Mouse (Mus musculus): Measurements from ENCODE around the gene Rabl3. TPM values are rescaled to one million over a fixed set of nuclear protein-coding genes. Genes with fewer than 3 reads are reported as not detected.

The Rabl3 gene
- polyA plus RNA-seq, 1 experiment from 2014 or later, result 26.0 TPM

DNA sequence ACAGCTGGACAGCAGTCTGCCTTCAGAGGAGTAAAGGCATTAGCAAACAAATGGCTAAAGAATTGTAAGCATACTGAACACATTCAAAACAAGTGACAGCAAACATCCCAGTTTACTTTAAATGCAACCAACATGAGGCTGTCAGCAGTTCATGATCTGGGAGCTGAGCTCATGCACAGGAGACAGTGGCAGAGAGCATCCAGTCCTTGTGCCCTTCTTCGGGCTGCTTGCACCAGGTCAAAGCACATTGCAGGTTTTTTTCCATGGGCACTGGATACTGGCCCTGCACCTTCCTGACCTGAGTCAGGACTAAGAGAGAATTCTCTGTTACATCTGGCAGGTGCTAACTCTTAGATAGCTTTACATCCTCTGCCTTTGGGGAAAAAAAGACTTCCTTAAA lies 39.9 kb downstream of the Rabl3 start:
- Histone ChIP-seq H3K27ac (no peak overlapping the region), H3K27me3 (no peaks in the 10 kb centered on the region), H3K9me3 (no peaks in the 10 kb centered on the region), H3K36me3 (no peaks in the 10 kb centered on the region), H3K4me2 (no peak overlapping the region), H3K9ac (no peak overlapping the region), H3K4me3 (no peak overlapping the region), H3K4me1 (peaks cover 13% of the 10 kb centered on the region)
- no peak for ATAC-seq (ENCODE audit: insufficient number of reproducible peaks, insufficient read depth, low FRiP score, low TSS enrichment, low read depth)
- 84% methylated on average over 1 of the region's 1 CpGs for WGBS

DNA sequence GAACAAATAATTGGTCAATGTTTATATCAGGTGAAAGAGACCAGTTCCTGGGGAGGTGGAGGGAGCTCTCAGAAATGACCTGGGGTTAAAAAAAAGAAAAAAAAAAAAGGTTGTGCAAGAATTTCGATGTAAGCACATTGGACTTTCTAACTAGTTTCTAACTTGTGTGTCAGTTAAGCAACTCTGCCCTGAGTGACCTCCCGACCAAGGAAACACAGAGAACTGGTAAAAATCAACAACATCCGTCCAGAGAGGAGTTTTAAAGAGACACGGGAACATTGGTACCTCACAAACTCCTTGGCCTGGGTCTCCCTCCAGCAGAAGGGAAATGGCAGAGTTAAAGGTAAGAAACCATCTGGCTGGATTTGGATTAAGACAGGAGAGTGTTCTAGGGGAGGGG lies 40.3 kb downstream of the Rabl3 start, which contains the start of gene Hgd:
Gene Hgd, plus strand, starts transcription at position 160 of the 400 bp plus-strand sequence.
- ATAC-seq (ENCODE audit: insufficient number of reproducible peaks, insufficient read depth, low FRiP score, low TSS enrichment, low read depth), result no peak
- Histone ChIP-seq H3K27ac (no peak within 1 kb of the TSS), H3K4me1 (peaks cover 14% of the 10 kb centered on the region), H3K27me3 (no peaks in the 10 kb centered on the region), H3K4me2 (no peak within 1 kb of the TSS), H3K4me3 (no peak within 1 kb of the TSS), H3K9ac (no peak within 1 kb of the TSS), H3K9me3 (no peaks in the 10 kb centered on the region), H3K36me3 (no peaks in the 10 kb centered on the region)
- WGBS, result 52% methylated on average over 4 of the region's 4 CpGs

DNA sequence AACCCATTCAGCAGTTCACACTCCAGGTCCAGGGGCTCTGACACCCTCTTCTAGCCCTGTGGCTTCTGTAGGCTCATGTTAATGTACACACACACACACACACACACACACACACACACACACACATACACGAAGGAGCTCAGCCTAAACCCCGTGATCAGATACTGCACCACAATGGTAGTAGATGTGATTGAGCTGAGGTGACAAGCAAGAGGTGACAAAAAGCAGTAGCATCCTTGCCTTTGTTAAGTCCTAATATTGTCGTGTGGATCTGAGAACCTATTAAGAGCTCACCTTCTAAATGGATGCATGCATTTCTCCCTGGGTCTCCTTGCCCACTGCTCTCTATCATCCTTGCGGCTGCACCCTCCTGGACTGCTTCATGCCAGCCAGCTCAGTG lies 41.0 kb downstream of the Rabl3 start:
- 78% methylated on average over 4 of the region's 4 CpGs for WGBS
- Histone ChIP-seq H3K27ac (no peak overlapping the region), H3K9ac (no peak overlapping the region), H3K4me2 (no peak overlapping the region), H3K4me1 (peaks cover 14% of the 10 kb centered on the region), H3K27me3 (no peaks in the 10 kb centered on the region), H3K9me3 (no peaks in the 10 kb centered on the region), H3K36me3 (no peaks in the 10 kb centered on the region), H3K4me3 (no peak overlapping the region)
- ATAC-seq (ENCODE audit: insufficient number of reproducible peaks, insufficient read depth, low FRiP score, low TSS enrichment, low read depth), result no peak

DNA sequence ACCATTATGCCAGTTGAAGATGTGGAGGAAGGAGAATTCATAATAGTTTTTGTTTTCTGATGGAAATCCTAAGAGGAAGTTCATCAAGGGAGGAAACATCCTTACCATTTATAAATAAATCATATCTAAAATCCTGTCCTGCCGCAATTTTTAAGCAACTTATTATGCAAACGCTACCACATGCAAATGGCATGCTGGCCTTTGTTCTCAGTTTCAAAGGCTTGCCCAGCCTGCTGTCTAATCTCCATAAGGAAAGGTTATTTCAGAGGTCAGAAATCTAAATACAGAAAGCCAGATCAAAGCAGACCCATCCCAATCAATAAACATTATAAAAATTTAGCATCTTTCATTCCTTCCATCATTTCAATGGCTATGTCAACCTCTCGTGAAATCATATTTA lies 42.2 kb downstream of the Rabl3 start:
- no peak overlapping the region for H3K4me2 ChIP-seq

DNA sequence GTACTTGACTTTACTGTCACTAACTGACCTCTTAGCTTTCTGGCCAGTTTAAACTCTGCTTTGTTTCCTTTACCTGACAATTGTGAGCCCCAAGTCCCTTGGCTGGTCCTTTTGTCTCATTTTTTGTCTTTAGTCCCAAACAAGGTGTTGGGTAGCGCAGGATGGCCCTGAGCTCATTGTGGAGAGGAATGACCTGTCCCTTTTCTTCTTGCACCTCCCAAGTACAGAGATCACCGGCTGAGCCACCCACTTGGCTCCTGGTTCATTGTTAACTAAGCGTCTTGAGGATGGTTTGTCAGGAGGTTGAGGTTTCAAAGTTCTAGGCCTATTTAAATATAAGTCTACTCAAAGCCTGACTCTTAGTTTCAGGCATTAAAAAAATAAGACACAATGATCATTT lies 43.6 kb downstream of the Rabl3 start:
- Histone ChIP-seq H3K4me2 (no peak overlapping the region), H3K36me3 (no peaks in the 10 kb centered on the region), H3K9ac (no peak overlapping the region), H3K27me3 (no peaks in the 10 kb centered on the region), H3K4me3 (no peak overlapping the region), H3K4me1 (peaks cover 14% of the 10 kb centered on the region), H3K9me3 (no peaks in the 10 kb centered on the region), H3K27ac (no peak overlapping the region)
- ATAC-seq (ENCODE audit: insufficient number of reproducible peaks, insufficient read depth, low FRiP score, low TSS enrichment, low read depth), result no peak
- WGBS, result 84% methylated on average over 3 of the region's 3 CpGs

More for the DNA sequence above, 42.2 kb downstream of the Rabl3 start:
- Histone ChIP-seq H3K27ac (no peak overlapping the region), H3K4me3 (no peak overlapping the region), H3K4me1 (peaks cover 14% of the 10 kb centered on the region), H3K27me3 (no peaks in the 10 kb centered on the region), H3K9ac (no peak overlapping the region), H3K36me3 (no peaks in the 10 kb centered on the region), H3K9me3 (no peaks in the 10 kb centered on the region)
- no peak for ATAC-seq (ENCODE audit: insufficient number of reproducible peaks, insufficient read depth, low FRiP score, low TSS enrichment, low read depth)
- 80% methylated on average over 3 of the region's 3 CpGs for WGBS

DNA sequence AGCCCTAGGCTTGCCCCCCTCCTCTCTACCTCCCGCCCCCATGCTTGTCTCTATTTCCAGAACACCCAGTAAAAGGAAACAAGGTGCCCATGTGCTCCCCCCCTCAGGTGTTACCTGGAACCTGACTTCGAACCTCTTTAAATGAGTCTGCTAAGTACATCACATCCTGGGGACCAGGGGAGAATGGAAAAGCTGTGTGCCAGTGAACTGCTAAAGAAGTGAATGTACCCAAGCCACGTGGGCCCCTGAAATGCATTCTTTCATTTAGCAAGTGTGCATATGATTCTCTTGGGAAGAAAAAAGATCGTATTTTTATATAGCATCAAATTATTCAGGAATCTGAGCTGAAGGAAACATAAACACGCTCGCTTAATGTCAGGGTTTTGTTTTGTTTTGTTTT lies 44.1 kb downstream of the Rabl3 start:
- peak overlapping the region; percentile 35 for H3K4me3 ChIP-seq
- peaks cover 14% of the 10 kb centered on the region for H3K4me1 ChIP-seq
- H3K9ac ChIP-seq, result no peak overlapping the region
- H3K36me3 ChIP-seq, result no peaks in the 10 kb centered on the region
- peak overlapping the region; percentile 62 for H3K4me2 ChIP-seq
- 26% methylated on average over 6 of the region's 6 CpGs for WGBS
- no peaks in the 10 kb centered on the region for H3K9me3 ChIP-seq
- ATAC-seq (ENCODE audit: insufficient number of reproducible peaks, insufficient read depth, low FRiP score, low TSS enrichment, low read depth), result no peak
- no peak overlapping the region for H3K27ac ChIP-seq
- no peaks in the 10 kb centered on the region for H3K27me3 ChIP-seq

DNA sequence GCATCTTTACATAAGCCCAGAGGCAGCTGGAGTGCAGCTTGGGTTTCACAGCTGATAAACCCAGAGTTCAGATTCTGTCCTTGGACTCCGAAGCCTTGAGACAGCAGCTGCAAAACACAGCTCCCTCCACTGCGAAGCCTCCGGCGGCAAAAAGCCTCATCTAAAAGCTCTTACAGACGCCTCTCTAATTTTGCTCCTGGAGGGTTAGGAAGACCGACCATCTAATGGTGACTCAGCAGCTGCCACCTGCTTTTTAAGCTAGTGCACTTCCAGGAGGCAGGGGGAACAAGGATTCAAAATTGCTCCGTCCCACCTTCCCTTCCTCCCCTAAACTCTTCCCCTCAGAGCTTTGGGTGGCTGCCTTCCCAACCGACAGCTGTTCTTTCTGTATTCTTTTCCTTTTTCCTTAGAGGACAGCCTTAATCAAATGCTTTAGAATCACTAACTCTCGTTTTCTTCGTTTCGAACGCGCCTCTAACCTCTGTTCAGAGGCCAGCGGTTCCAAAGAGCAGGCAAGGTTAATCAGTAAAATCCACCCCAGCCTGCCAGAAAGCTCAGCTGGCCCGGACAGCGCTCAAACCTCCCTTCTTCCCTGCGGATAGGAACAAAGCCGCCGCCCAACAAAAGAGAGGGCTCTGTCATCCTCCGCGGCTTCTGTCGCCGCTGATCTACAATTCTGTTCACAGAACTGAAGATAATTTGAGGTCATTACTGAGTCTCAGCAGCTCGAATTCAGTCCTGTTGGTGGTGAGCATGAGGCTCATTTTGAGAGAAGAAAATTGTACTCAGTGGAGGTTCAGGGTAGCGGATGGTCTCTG lies 44.7 kb downstream of the Rabl3 start:
- H3K27me3 ChIP-seq, result no peaks in the 10 kb centered on the region
- H3K27ac ChIP-seq, result 0 out of 2 replicates have a peak overlapping the region, but pooled peaks have one; percentile 16
- peak overlapping the region; percentile 55 for H3K9ac ChIP-seq
- peak overlapping the region; percentile 62 for H3K4me2 ChIP-seq
- 3% methylated on average over 25 of the region's 25 CpGs for WGBS
- peak overlapping the region; percentile 35 for H3K4me3 ChIP-seq
- no peaks in the 10 kb centered on the region for H3K9me3 ChIP-seq
- ATAC-seq (ENCODE audit: insufficient number of reproducible peaks, insufficient read depth, low FRiP score, low TSS enrichment, low read depth), result 0 out of 2 replicates have a peak, but pooled peaks have one; percentile 37
- H3K36me3 ChIP-seq, result no peaks in the 10 kb centered on the region
- H3K4me1 ChIP-seq, result peaks cover 14% of the 10 kb centered on the region

DNA sequence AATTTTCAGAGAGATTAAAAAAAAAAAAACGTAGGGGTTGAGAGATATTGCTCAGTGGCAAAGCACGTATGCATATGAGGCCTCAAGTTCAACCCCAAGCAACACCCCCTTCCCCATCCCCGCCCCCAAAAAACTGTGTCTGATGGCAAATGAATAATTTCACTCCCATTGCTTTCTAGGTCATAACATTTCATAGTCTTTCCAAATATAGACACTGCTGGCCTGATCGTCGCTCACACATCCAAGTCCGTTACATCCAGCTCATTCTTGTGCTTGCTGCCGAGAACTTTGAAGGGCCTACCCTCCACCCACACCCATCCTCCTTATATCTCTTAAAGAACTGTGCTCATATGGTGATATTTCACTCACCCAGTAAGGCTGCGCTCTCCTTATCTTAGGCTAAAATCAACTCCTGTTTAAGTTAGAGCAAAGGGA lies 45.5 kb downstream of the Rabl3 start:
- WGBS, result 65% methylated on average over 8 of the region's 8 CpGs
- ATAC-seq (ENCODE audit: insufficient number of reproducible peaks, insufficient read depth, low FRiP score, low TSS enrichment, low read depth), result no peak
- Histone ChIP-seq H3K36me3 (no peaks in the 10 kb centered on the region), H3K27ac (no peak overlapping the region), H3K4me3 (no peak overlapping the region), H3K27me3 (no peaks in the 10 kb centered on the region), H3K9me3 (no peaks in the 10 kb centered on the region), H3K9ac (no peak overlapping the region), H3K4me2 (no peak overlapping the region), H3K4me1 (peaks cover 14% of the 10 kb centered on the region)

DNA sequence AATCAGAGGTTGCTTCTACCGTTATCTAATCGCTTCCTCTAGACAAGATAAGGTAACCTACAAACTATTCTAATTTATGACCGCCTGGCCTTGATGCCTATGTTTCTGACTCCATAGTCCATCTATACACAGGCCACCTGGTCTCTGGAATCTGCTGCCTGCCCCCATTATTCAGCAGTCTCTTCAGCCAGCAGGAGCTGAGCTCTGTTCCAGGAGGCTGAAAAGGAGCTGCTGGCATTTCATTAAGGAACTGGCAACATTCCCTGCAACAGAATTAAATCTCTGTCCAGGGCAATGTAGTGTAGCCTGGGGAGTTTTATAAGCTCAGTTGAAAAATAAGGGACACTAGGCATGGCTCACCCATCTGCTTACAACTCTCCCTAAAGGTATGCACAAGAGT lies 51.2 kb downstream of the Rabl3 start:
- Histone ChIP-seq H3K27ac (no peak overlapping the region), H3K9ac (no peak overlapping the region), H3K9me3 (no peaks in the 10 kb centered on the region), H3K36me3 (no peaks in the 10 kb centered on the region), H3K4me2 (no peak overlapping the region), H3K4me1 (no peaks in the 10 kb centered on the region), H3K4me3 (no peak overlapping the region), H3K27me3 (no peaks in the 10 kb centered on the region)
- no peak for ATAC-seq (ENCODE audit: insufficient number of reproducible peaks, insufficient read depth, low FRiP score, low TSS enrichment, low read depth)
- 88% methylated on average over 3 of the region's 3 CpGs for WGBS

DNA sequence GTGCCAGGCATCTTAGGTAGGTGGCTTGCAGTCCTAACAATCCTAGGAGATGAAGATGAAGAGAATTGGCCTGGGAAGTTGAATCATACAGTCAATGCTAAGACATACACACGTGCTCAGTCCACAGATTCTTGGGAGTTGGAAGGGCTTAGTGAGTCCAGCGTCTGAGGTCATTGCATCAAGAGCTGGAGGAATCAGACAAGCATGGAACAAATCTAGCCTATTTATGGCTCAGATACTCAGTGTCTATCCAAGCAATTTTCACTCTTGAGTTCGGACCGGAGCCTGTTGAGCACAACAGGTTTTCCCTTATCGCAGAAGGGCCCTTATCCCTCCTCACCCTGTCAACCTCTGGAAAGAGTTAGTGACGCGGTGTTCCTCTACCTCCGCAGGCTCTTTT lies 51.9 kb downstream of the Rabl3 start:
- H3K4me2 ChIP-seq, result no peak overlapping the region
- no peaks in the 10 kb centered on the region for H3K9me3 ChIP-seq
- no peaks in the 10 kb centered on the region for H3K27me3 ChIP-seq
- no peak overlapping the region for H3K4me3 ChIP-seq
- no peak overlapping the region for H3K9ac ChIP-seq
- H3K27ac ChIP-seq, result no peak overlapping the region
- H3K4me1 ChIP-seq, result no peaks in the 10 kb centered on the region
- H3K36me3 ChIP-seq, result no peaks in the 10 kb centered on the region
- ATAC-seq (ENCODE audit: insufficient number of reproducible peaks, insufficient read depth, low FRiP score, low TSS enrichment, low read depth), result no peak
- 87% methylated on average over 8 of the region's 8 CpGs for WGBS

DNA sequence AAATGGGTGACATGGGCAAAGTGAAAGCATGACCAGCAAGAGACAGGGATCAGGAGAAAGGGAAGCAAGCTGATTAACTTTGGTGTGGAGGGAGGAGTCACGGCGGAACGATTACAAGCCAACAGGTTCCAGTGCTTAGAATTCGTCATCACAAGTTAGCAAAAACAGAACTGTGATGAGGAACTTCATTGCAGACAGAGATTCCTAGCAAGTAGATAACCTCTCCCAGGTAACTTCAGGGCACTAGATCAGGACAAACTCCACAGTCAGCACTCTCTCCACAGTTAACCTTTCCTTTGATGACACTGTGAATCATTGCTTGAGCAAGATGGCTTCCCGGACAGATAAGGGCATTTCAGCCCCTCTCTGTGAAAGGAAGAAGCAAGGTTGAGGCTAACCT lies 57.7 kb downstream of the Rabl3 start:
- ATAC-seq (ENCODE audit: insufficient number of reproducible peaks, insufficient read depth, low FRiP score, low TSS enrichment, low read depth), result no peak
- Histone ChIP-seq H3K4me1 (no peaks in the 10 kb centered on the region), H3K4me3 (no peak overlapping the region), H3K9ac (no peak overlapping the region), H3K4me2 (no peak overlapping the region), H3K27me3 (no peaks in the 10 kb centered on the region), H3K27ac (no peak overlapping the region), H3K9me3 (no peaks in the 10 kb centered on the region), H3K36me3 (no peaks in the 10 kb centered on the region)
- WGBS, result 77% methylated on average over 5 of the region's 5 CpGs

DNA sequence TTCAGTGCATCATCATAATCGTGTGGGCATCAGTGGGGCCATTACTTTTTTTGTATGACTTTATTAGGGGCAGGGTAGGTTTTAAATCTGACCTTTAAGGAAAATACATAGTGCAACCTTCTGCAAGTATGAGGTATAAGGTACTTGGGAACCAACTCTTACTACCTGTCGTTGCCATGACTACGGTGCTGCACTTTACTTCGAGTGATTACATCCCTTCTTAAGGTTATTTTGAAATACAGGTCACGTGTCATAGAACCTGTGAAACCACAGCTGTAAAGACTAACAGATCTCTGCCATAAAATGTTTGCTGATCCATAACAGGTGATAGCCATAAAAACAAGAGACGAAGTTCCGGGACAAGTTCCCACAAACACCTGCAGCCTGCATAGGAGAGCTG lies 58.8 kb downstream of the Rabl3 start:
- H3K4me1 ChIP-seq, result no peaks in the 10 kb centered on the region
- no peak overlapping the region for H3K9ac ChIP-seq
- no peak overlapping the region for H3K4me3 ChIP-seq
- H3K9me3 ChIP-seq, result no peaks in the 10 kb centered on the region
- WGBS, result 86% methylated on average over 7 of the region's 7 CpGs
- no peaks in the 10 kb centered on the region for H3K36me3 ChIP-seq
- no peak for ATAC-seq (ENCODE audit: insufficient number of reproducible peaks, insufficient read depth, low FRiP score, low TSS enrichment, low read depth)
- no peak overlapping the region for H3K27ac ChIP-seq
- H3K4me2 ChIP-seq, result no peak overlapping the region
- no peaks in the 10 kb centered on the region for H3K27me3 ChIP-seq
